Mouse (Mus musculus) layer of hippocampus, adult 9-10 months (tissue): ENCODE results near the gene Tcl1b4.
"Not testable (repeated sequence)": the region's sequence is repeated elsewhere in the genome, so short reads cannot be mapped to it uniquely, and the experiment has no call there.

ENCODE experiments used
- DNase-seq: peaks from one replicate; pipeline ENCODE4 v3.0.0; 2022; ENCODE audit warnings: low spot score

The Tcl1b4 gene

GRCm38 (mm10) chr12:105201657-105202056, at the start of gene Tcl1b4:
TSS of gene Tcl1b4 (plus strand) at chr12:105201957.
- not testable (repeated sequence) for DNase-seq

GRCm38 (mm10) chr12:105155286-105155685, 46.5 kb upstream of the Tcl1b4 start:
- DNase-seq, result not testable (repeated sequence)

- DNase-seq, result no peak
Observed at GRCm38 (mm10) chr12:105158842-105159241, 42.9 kb upstream of the Tcl1b4 start.

- DNase-seq, result no peak
Observed at GRCm38 (mm10) chr12:105159390-105159789, 42.4 kb upstream of the Tcl1b4 start, which contains the start of gene Tcl1b1. TSS of gene Tcl1b1 (plus strand) at chr12:105159690.

- DNase-seq, result no peak
Observed at GRCm38 (mm10) chr12:105166734-105167133, 35.0 kb upstream of the Tcl1b4 start.

GRCm38 (mm10) chr12:105173366-105173765, 28.4 kb upstream of the Tcl1b4 start:
- DNase-seq, result no peak

- peak; percentile 17 for DNase-seq
Observed at GRCm38 (mm10) chr12:105174318-105174717, 27.4 kb upstream of the Tcl1b4 start.

- not testable (repeated sequence) for DNase-seq
Observed at GRCm38 (mm10) chr12:105176044-105176443, 25.7 kb upstream of the Tcl1b4 start, which contains the start of gene Tcl1b5. TSS of gene Tcl1b5 (plus strand) at chr12:105176344.

- not testable (repeated sequence) for DNase-seq
Observed at GRCm38 (mm10) chr12:105181040-105181644, 20.6 kb upstream of the Tcl1b4 start.

- DNase-seq, result not testable (repeated sequence)
Observed at GRCm38 (mm10) chr12:105188980-105189379, 12.8 kb upstream of the Tcl1b4 start.

- DNase-seq, result not testable (repeated sequence)
Observed at GRCm38 (mm10) chr12:105190743-105191142, 11.0 kb upstream of the Tcl1b4 start, which contains the start of gene Tcl1b3. TSS of gene Tcl1b3 (plus strand) at chr12:105191043.

GRCm38 (mm10) chr12:105199684-105200497, 1.9 kb upstream of the Tcl1b4 start:
- not testable (repeated sequence) for DNase-seq

GRCm38 (mm10) chr12:105207071-105207470, 5.3 kb downstream of the Tcl1b4 start:
- DNase-seq, result no peak

GRCm38 (mm10) chr12:105208441-105208840, 6.7 kb downstream of the Tcl1b4 start:
- no peak for DNase-seq

- DNase-seq, result no peak
Observed at GRCm38 (mm10) chr12:105209231-105209630, 7.5 kb downstream of the Tcl1b4 start.

GRCm38 (mm10) chr12:105217101-105217760, 15.5 kb downstream of the Tcl1b4 start:
- no peak for DNase-seq

- no peak for DNase-seq
Observed at GRCm38 (mm10) chr12:105222601-105223319, 21.0 kb downstream of the Tcl1b4 start, which contains the start of gene Tcl1. TSS of gene Tcl1 (minus strand) at chr12:105222793.

- no peak for DNase-seq
Observed at GRCm38 (mm10) chr12:105224621-105225320, 23.0 kb downstream of the Tcl1b4 start.

GRCm38 (mm10) chr12:105234362-105234761, 32.6 kb downstream of the Tcl1b4 start:
- no peak for DNase-seq

GRCm38 (mm10) chr12:105235091-105235490, 33.3 kb downstream of the Tcl1b4 start:
- DNase-seq, result no peak

- DNase-seq, result no peak
Observed at GRCm38 (mm10) chr12:105239060-105239459, 37.3 kb downstream of the Tcl1b4 start.
